Mouse (Mus musculus): ENCODE results near the gene Selp.

The Selp gene

DNA sequence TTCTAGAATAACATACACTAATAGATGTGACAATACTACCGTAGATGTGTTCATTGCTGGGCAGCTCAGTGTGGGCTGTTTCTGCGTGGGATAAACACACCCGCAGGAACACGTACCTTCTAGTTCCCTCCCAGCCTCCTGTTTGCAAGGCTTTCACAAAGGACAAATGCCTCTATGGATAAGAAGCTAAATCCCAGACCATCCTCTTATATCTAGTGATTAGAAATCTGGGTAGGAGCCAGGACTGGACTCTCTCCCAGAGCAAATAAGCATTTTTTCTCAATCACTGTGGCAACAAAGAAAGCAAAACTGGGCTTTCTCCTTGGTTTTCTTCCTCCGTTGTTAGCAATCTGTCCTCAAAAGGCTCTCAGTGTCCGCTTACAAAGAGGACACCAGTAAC, 63.4 kb downstream of the Selp start:
- peak; percentile 12 to 21 for DNase-seq (ENCODE audit: low spot score in 2 of 2)

GRCm38 (mm10) chr1:164184142-164184870, 69.2 kb downstream of the Selp start:
- DNase-seq (ENCODE audit: low spot score in 2 of 2): peak; percentile 70 to 80

- DNase-seq (ENCODE audit: low spot score in 2 of 2): no peak
These were observed 69.8 kb downstream of the Selp start for GRCm38 (mm10) chr1:164184871-164185223.

GRCm38 (mm10) chr1:164185316-164185715, 70.3 kb downstream of the Selp start:
- DNase-seq (ENCODE audit: low spot score in 2 of 2): no peak

- DNase-seq (ENCODE audit: low spot score in 2 of 2): no peak
These were observed 72.0 kb downstream of the Selp start for GRCm38 (mm10) chr1:164187002-164187560.

- no peak for DNase-seq (ENCODE audit: low spot score in 2 of 2)
These were observed 84.5 kb downstream of the Selp start for GRCm38 (mm10) chr1:164199551-164199950.
